Mouse (Mus musculus) layer of hippocampus, postnatal 36 days (tissue): ENCODE data around the gene Tmem116. TPM values are rescaled to one million over a fixed set of nuclear protein-coding genes. Genes with fewer than 3 reads are reported as not detected.

ENCODE experiments used
- DNase-seq, 2 experiments: peaks; one replicate each; pipeline ENCODE4 v3.0.0; 2022
- total RNA-seq, 2 experiments: library from RNA; stranded (reverse); gene quantifications; 2 replicates each; pipeline ENCODE4 v1.2.3; 2021

The Tmem116 gene
- total RNA-seq, 2 experiments from 2014 or later, result 8.1 to 8.8 TPM

DNA sequence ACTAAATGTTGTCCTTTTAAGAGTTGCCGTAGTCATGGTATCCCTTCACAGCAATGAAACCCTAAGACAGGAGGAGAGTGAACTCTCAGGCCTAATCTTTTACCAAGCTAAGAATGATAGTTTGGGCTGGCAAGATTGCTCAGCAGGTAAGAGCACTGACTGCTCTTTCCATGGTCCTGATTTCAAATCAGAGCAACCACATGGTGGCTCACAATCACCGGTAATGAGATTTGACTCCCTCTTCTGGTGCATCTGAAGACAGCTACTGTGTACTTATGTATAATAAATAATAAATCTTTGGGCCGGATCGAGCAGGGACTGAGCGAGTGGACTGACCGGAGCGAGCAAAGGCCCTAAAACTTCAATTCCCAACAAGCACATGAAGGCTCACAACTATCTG, 89.5 kb downstream of the Tmem116 start:
- no peak for DNase-seq

- DNase-seq, result no peak
Measured at GRCm38 (mm10) chr5:121543370-121543769, 91.7 kb downstream of the Tmem116 start.

DNA sequence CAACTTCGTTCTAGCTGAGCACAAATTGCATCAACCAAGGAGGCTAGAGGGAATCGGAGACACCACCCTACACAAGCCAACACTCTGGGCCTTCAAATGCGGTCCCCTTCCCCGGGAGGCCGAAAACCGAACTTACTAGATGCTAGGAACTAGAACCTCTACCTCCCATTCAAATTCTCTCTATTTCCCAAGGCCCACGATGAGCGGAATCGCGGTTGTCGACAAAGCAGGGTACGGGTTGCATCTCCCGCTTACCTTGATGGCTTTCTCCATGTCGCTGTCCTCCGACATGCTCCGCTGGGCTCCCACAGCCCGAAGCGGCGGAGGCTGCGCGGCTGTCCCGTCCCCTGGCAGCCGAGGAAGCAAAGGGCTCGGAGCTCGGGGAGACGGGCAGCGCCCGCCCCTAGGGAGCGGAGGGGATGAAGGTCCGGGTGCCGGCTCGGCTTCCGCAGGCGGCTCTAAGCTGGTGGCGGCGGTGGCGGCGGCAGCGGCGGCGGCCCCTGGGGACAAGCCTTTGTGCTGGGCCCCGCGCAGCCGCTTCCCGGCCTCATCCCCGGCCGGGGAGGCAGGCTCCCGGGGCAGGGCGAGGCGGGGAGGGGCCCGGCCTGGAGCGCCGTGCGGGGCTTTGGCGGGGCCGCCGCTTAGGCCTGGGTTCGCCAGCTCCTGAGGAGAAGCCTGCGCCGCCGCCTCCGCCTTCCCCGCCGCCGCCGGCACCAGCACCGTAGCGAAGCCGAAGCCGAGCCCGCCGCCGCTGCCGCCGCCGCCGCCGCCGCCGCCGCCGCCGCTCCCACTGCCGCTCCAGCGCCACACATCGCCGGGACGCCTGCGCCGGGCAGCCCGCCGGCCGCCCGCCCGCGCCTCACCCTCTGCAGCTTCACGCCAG, 93.5 kb downstream of the Tmem116 start, which contains the start of the genes Adam1a and Gm42878:
Gene Adam1a (minus strand): TSS at position 573 of the 883 bp plus-strand sequence.
Gene Gm42878 (minus strand): TSS at position 573 of the 883 bp plus-strand sequence.
- no peak for DNase-seq

GRCm38 (mm10) chr5:121545793-121546529, 94.3 kb downstream of the Tmem116 start, which contains the start of gene Mapkapk5:
Gene Mapkapk5, minus strand, starts transcription at chr5:121545905.
- DNase-seq, result peak; percentile 97 to 98

DNA sequence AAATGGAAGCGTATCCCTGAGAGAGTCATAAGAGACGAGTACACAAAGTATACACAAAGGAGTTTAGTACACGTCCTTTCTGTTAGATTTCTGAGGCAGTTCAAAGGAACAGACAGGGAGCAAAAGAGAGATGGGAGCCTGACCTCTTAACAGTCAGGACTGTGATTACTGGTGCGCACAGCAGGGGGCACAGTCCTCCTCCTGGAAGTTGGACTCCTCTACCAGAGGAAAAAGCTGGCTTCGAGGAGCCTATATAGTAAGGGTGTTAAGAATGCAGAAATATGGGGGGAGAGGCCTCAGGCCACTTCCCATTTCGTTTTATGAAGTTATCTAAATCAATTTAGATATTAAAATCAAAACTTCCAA, 94.8 kb downstream of the Tmem116 start:
- peak; percentile 21 to 41 for DNase-seq

DNA sequence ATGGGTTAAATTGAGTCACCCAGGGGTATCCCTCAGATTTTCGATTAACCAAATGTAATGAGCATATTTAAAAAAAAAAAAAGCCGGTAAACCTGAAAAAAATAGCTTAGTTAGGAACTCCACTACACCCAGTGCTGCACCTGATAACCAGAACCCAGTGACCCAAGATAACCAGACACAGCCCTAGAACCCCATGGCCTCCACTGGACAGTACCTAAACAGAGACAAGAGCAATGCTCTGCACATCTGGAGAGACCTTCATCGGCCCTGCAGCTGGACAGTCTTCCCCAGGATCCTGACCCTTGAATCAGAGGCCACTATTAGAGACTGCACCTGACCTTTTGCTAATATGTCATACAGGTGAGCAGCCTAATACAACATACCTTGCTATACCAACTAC, 95.4 kb downstream of the Tmem116 start:
- DNase-seq, result no peak

- DNase-seq, result no peak
Measured at GRCm38 (mm10) chr5:121549196-121549595, 97.5 kb downstream of the Tmem116 start.

- DNase-seq, result no peak
Measured at GRCm38 (mm10) chr5:121562436-121562835, 110.7 kb downstream of the Tmem116 start.

GRCm38 (mm10) chr5:121564468-121564895, 112.8 kb downstream of the Tmem116 start:
- peak; percentile 76 for DNase-seq

- no peak for DNase-seq
Measured at GRCm38 (mm10) chr5:121566035-121566681, 114.5 kb downstream of the Tmem116 start.

DNA sequence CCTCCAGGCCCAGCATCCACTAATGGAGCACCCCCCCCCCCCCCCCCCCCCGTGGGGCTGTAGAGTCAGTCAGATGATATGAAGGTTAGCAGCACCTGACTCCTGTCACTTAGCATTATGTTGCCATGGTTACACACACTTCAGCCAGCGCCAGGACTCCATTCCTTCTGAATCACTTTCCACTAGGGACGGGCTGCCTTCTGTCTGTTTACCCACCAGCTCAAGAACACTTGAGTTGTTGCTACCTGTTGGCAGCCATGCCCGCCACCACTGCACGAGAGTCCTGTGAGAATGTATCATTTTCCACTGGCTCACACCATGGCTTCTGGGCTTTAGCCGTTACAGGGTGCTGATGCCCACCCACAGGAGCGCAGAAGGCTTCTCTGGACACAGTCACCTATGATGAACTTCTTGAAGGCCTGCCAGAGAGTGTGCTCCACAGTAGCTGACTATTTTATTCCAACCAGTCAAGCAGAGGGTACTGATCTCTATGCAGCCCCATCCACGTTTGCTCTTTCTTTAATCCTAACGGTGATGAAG, 118.3 kb downstream of the Tmem116 start:
- no peak for DNase-seq

GRCm38 (mm10) chr5:121570787-121571186, 119.1 kb downstream of the Tmem116 start:
- no peak for DNase-seq

Other genes with a start within 250 kb of the Tmem116 start
- gene Rpl6, start 247.4 kb upstream of the Tmem116 start, total RNA-seq, result 100 to 1,000 TPM; 453 to 485 TPM
- gene Hectd4, start 231.7 kb upstream of the Tmem116 start, total RNA-seq, result 100 to 1,000 TPM; 172 to 181 TPM
- gene Trafd1, start 66.3 kb upstream of the Tmem116 start, total RNA-seq, result 10 to 100 TPM; 75.3 to 78.4 TPM
- 10 to 100 TPM; 43.4 to 45.5 TPM for gene Naa25, start 54.0 kb upstream of the Tmem116 start, total RNA-seq
- 100 to 1,000 TPM; 145 to 147 TPM for gene Erp29, start 613 bp downstream of the Tmem116 start, total RNA-seq
- gene Adam1b, start 51.5 kb downstream of the Tmem116 start, total RNA-seq, result under 1 TPM; 0.13 to 0.15 TPM
- gene Adam1a, start 93.6 kb downstream of the Tmem116 start, total RNA-seq, result 10 to 100 TPM; 17.3 to 19.8 TPM
- 1 to 10 TPM in 1 of 2 experiments, not detected in 1; 2.3 TPM for gene Gm42878, start 93.6 kb downstream of the Tmem116 start, total RNA-seq
- 10 to 100 TPM; 75.1 to 83.8 TPM for gene Mapkapk5, start 94.0 kb downstream of the Tmem116 start, total RNA-seq
- gene Aldh2, start 141.9 kb downstream of the Tmem116 start, total RNA-seq, result 100 to 1,000 TPM; 111 to 121 TPM
- 1 to 10 TPM; 6.8 to 7.8 TPM for gene Acad12, start 167.0 kb downstream of the Tmem116 start, total RNA-seq
- 1 to 10 TPM; 3.7 to 4.1 TPM for gene Acad10, start 208.6 kb downstream of the Tmem116 start, total RNA-seq
- 10 to 100 TPM; 63.6 to 65.5 TPM for gene Brap, start 208.7 kb downstream of the Tmem116 start, total RNA-seq